Mouse (Mus musculus) MEL (cell line): ENCODE measurements around the gene Akt3. TPM values are rescaled to one million over a fixed set of nuclear protein-coding genes. Genes with fewer than 3 reads are reported as not detected.

Experiments used
- DNase-seq: peaks from one replicate; pipeline ENCODE4 v3.0.0; 2011; ENCODE audit warnings: low read depth, low spot score
- H3K27ac ChIP-seq: 2 replicates; pipeline ENCODE4 v1.5.1; 2012; ENCODE audit warnings: low read depth, mild to moderate bottlenecking, control low read depth, low read length, moderate library complexity; ENCODE audit not compliant: control insufficient read depth
- H3K27me3 ChIP-seq, 2 experiments: fragments of 150-350 bp in 1 of 2; sonication (generic) in 1 of 2; 2 replicates each; pipeline ENCODE4 v1.6.1; 2012; ENCODE audit warnings: low read length in 2 of 2, mild to moderate bottlenecking in 2 of 2, improper control_type of control experiment in 1 of 2, moderate library complexity in 1 of 2; ENCODE audit not compliant: insufficient read depth in 2 of 2, control insufficient read depth in 1 of 2
- H3K36me3 ChIP-seq, 2 experiments: 2 replicates each; pipeline ENCODE4 v1.6.1; 2012 to 2014; ENCODE audit warnings: low read length in 2 of 2, improper control_type of control experiment in 1 of 2, inconsistent platforms in 1 of 2, mild to moderate bottlenecking in 1 of 2; ENCODE audit not compliant: insufficient read depth in 2 of 2, control insufficient read depth in 1 of 2
- H3K4me1 ChIP-seq, 2 experiments: fragments of 150-350 bp in 1 of 2; sonication (generic) in 1 of 2; 2 replicates each; pipeline ENCODE4 v1.6.1; 2012; ENCODE audit warnings: low read length in 2 of 2, improper control_type of control experiment in 1 of 2, mild to moderate bottlenecking in 1 of 2; ENCODE audit not compliant: insufficient read depth in 2 of 2, control insufficient read depth in 1 of 2
- H3K4me3 ChIP-seq, 2 experiments: fragments of 150-350 bp in 1 of 2; sonication (generic) in 1 of 2; 2 replicates each; pipeline ENCODE4 v1.5.1; 2012; ENCODE audit warnings: low read depth in 2 of 2, low read length in 2 of 2, mild to moderate bottlenecking in 2 of 2, moderate library complexity in 2 of 2, control low read depth in 1 of 2, improper control_type of control experiment in 1 of 2; ENCODE audit not compliant: control insufficient read depth in 1 of 2, insufficient read depth in 1 of 2
- H3K79me2 ChIP-seq: 2 replicates; pipeline ENCODE4 v1.6.1; 2012; ENCODE audit warnings: mild to moderate bottlenecking, low read length, moderate library complexity; ENCODE audit not compliant: control insufficient read depth, poor library complexity, insufficient read depth
- H3K9ac ChIP-seq: 2 replicates; pipeline ENCODE4 v1.6.1; 2012; ENCODE audit warnings: low read depth, mild to moderate bottlenecking, control low read depth, low read length, moderate library complexity; ENCODE audit not compliant: control insufficient read depth, poor library complexity, severe bottlenecking
- H3K9me3 ChIP-seq: fragments of 150-350 bp; sonication (generic); replicated peaks from 2 replicates; pipeline ENCODE4 v1.6.1; 2012; ENCODE audit warnings: mild to moderate bottlenecking, low read length, improper control_type of control experiment, moderate library complexity; ENCODE audit not compliant: insufficient read depth
- CTCF ChIP-seq, 3 experiments: IDR thresholded peaks in 2 of 3; conservative IDR thresholded peaks in 1 of 3; 2 replicates each; pipeline ENCODE4 v1.5.1; 2011 to 2012; ENCODE audit warnings: low read length in 3 of 3, low read depth in 2 of 3, mild to moderate bottlenecking in 2 of 3, improper control_type of control experiment in 1 of 3, inconsistent platforms in 1 of 3, mixed read lengths in 1 of 3, moderate library complexity in 1 of 3; ENCODE audit not compliant: control insufficient read depth in 1 of 3, insufficient read depth in 1 of 3, poor library complexity in 1 of 3, severe bottlenecking in 1 of 3
- EP300 ChIP-seq, 2 experiments: IDR thresholded peaks; 2 replicates each; pipeline ENCODE4 v1.6.1; 2011; ENCODE audit warnings: improper control_type of control experiment in 2 of 2, low read length in 2 of 2, low read depth in 1 of 2, mild to moderate bottlenecking in 1 of 2
- GABPA ChIP-seq: IDR thresholded peaks from 2 replicates; pipeline ENCODE4 v1.6.1; 2012; ENCODE audit warnings: low read depth, mild to moderate bottlenecking, inconsistent platforms, low read length, improper control_type of control experiment, moderate library complexity
- MAFK ChIP-seq: IDR thresholded peaks from 2 replicates; pipeline ENCODE4 v1.6.1; 2011; ENCODE audit warnings: low read depth, mild to moderate bottlenecking, low read length, improper control_type of control experiment, borderline replicate concordance
- MAX ChIP-seq: IDR thresholded peaks from 2 replicates; pipeline ENCODE4 v1.6.1; 2011; ENCODE audit warnings: low read length, improper control_type of control experiment
- MYC ChIP-seq: IDR thresholded peaks from 2 replicates; pipeline ENCODE4 v1.6.1; 2011; ENCODE audit warnings: low read depth, mild to moderate bottlenecking, low read length, improper control_type of control experiment, moderate library complexity
- NELFE ChIP-seq: IDR thresholded peaks from 2 replicates; pipeline ENCODE4 v1.6.1; 2011; ENCODE audit warnings: low read depth, low read length, improper control_type of control experiment
- POLR2AphosphoS2 ChIP-seq: IDR thresholded peaks from 2 replicates; pipeline ENCODE4 v1.6.1; 2011; ENCODE audit warnings: low read length, improper control_type of control experiment
- RAD21 ChIP-seq: IDR thresholded peaks from 2 replicates; pipeline ENCODE4 v1.6.1; 2011; ENCODE audit warnings: mild to moderate bottlenecking, low read depth, low read length, improper control_type of control experiment
- TAL1 ChIP-seq: IDR thresholded peaks from 2 replicates; pipeline ENCODE4 v1.6.1; 2012; ENCODE audit warnings: mild to moderate bottlenecking, inconsistent platforms, low read length, moderate library complexity, mixed read lengths
- TCF12 ChIP-seq: IDR thresholded peaks from 2 replicates; pipeline ENCODE4 v1.6.1; 2014; ENCODE audit warnings: low read depth, mild to moderate bottlenecking, inconsistent platforms, low read length, improper control_type of control experiment, moderate library complexity
- ZC3H11A ChIP-seq: IDR thresholded peaks from 2 replicates; pipeline ENCODE4 v1.6.1; 2012; ENCODE audit warnings: low read depth, mild to moderate bottlenecking, inconsistent platforms, low read length, improper control_type of control experiment
- ZKSCAN1 ChIP-seq: IDR thresholded peaks from 2 replicates; pipeline ENCODE4 v1.6.1; 2012; ENCODE audit warnings: low read depth, mild to moderate bottlenecking, inconsistent platforms, low read length, improper control_type of control experiment, moderate library complexity
- polyA plus RNA-seq, 2 experiments: library from polyadenylated mRNA; stranded (reverse) in 1 of 2; unstranded in 1 of 2; fragments of >175 nt in 1 of 2; fragments of >200 nt in 1 of 2; gene quantifications; 2 replicates each; pipeline versions ENCODE4 v1.2.1 to v1.2.4; 2012; ENCODE audit warnings: low replicate concordance in 2 of 2, low read depth in 1 of 2; ENCODE audit not compliant: insufficient read length in 2 of 2, insufficient read depth in 1 of 2, missing spikeins in 1 of 2
- total RNA-seq: library from RNA; depleted of rRNA; stranded (reverse); fragments of 300-350 nt; gene quantifications from 2 replicates; pipeline ENCODE4 v1.2.3, GENCODE M21; 2012

Gene Akt3
- total and polyA plus RNA-seq, 3 experiments, result 3.5 to 6.2 TPM; not detected in 1

- Histone ChIP-seq H3K4me3 (no peak overlapping the region), H3K27me3 (no peaks in the 10 kb centered on the region), H3K36me3 (peaks cover 0 to 15% of the 10 kb centered on the region in 2 experiments; a peak in 2 of 4 replicates), H3K27ac (no peak overlapping the region), H3K79me2 (no peaks in the 10 kb centered on the region), H3K9me3 (no peaks in the 10 kb centered on the region), H3K9ac (no peak overlapping the region), H3K4me1 (peaks cover 4 to 17% of the 10 kb centered on the region in 2 experiments; a peak in 2 of 4 replicates)
- peak; percentile 29 for DNase-seq
- TF ChIP-seq MYC (no peak), ZC3H11A (no peak), POLR2AphosphoS2 (no peak), CTCF (IDR thresholded peaks at IDR 0.05 in 2 of 3, conservative IDR thresholded peaks at IDR 0.05 in 1 of 3; ENCODE audit: control insufficient read depth in 1 of 3, insufficient read depth in 1 of 3, low read depth in 2 of 3, low read length in 3 of 3, poor library complexity in 1 of 3, severe bottlenecking in 1 of 3) (peak in 2 of 3 experiments; percentile 3 to 9; a peak in 1 of 6 replicates), RAD21 (peak; percentile 18), TAL1 (no peak), MAX (no peak), TCF12 (no peak)
These were observed 259.0 kb downstream of the Akt3 start for GRCm38 (mm10) chr1:176999011-176999410.

GRCm38 (mm10) chr1:176997711-176998689, 260.0 kb downstream of the Akt3 start:
- Histone ChIP-seq H3K79me2 (no peaks in the 10 kb centered on the region), H3K4me1 (peaks cover 4 to 17% of the 10 kb centered on the region in 2 experiments; a peak in 3 of 4 replicates), H3K27ac (no peak overlapping the region), H3K4me3 (no peak overlapping the region), H3K9ac (no peak overlapping the region), H3K9me3 (no peaks in the 10 kb centered on the region), H3K27me3 (no peaks in the 10 kb centered on the region), H3K36me3 (peaks cover 0 to 15% of the 10 kb centered on the region in 2 experiments; a peak in 2 of 4 replicates)
- no peak for TF ChIP-seq MAX
- no peak for TF ChIP-seq EP300 (IDR thresholded peaks at IDR 0.05; ENCODE audit: low read depth in 1 of 2, low read length in 2 of 2)
- DNase-seq, result no peak

GRCm38 (mm10) chr1:176997254-176997653, 260.7 kb downstream of the Akt3 start:
- H3K9me3 ChIP-seq, result no peaks in the 10 kb centered on the region
- peaks cover 7 to 21% of the 10 kb centered on the region in 2 experiments; a peak in 3 of 4 replicates for H3K4me1 ChIP-seq
- H3K27me3 ChIP-seq, result no peaks in the 10 kb centered on the region
- peak overlapping the region; percentile 100 for H3K27ac ChIP-seq
- peak overlapping the region; percentile 95 for H3K9ac ChIP-seq
- DNase-seq, result no peak
- TF ChIP-seq ZKSCAN1 (no peak), TCF12 (no peak), NELFE (no peak), GABPA (no peak), MAFK (no peak)
- no peaks in the 10 kb centered on the region for H3K79me2 ChIP-seq
- H3K36me3 ChIP-seq, result peaks cover 0 to 15% of the 10 kb centered on the region in 2 experiments; a peak in 2 of 4 replicates
- peak overlapping the region; percentile 64 to 80 for H3K4me3 ChIP-seq
